Mouse (Mus musculus) ES-Bruce4 (cell line): ENCODE results near the gene Polr3h.

Experiments used
- CTCF ChIP-seq: IDR thresholded peaks from one replicate; pipeline ENCODE4 v1.8.1; 2011; ENCODE audit warnings: low read depth, low read length
- EP300 ChIP-seq: IDR thresholded peaks from 2 replicates; pipeline ENCODE4 v1.6.1; 2011; ENCODE audit warnings: low read depth, low read length; ENCODE audit not compliant: insufficient read depth
- POLR2A ChIP-seq: IDR thresholded peaks from one replicate; pipeline ENCODE4 v1.8.1; 2011; ENCODE audit warnings: low read length; ENCODE audit not compliant: insufficient read depth

GRCm38 (mm10) chr15:81894002-81894401, 32.0 kb downstream of the Polr3h start:
- TF ChIP-seq CTCF (no peak), POLR2A (no peak), EP300 (no peak)
